Mouse (Mus musculus) erythroid progenitor cell, adult 5-6 weeks (primary cell): ENCODE measurements around the gene Mlf1. TPM values are rescaled to one million over a fixed set of nuclear protein-coding genes. Genes with fewer than 3 reads are reported as not detected.

ENCODE experiments used
- ATAC-seq: replicated peaks from 2 replicates; pipeline ENCODE4 v1.8.0; 2016; ENCODE audit warnings: moderate number of reproducible peaks, mild to moderate bottlenecking, moderate TSS enrichment, inconsistent platforms; ENCODE audit not compliant: poor library complexity, low FRiP score, severe bottlenecking
- total RNA-seq, 2 experiments: library from RNA; stranded (forward) in 1 of 2; stranded (reverse) in 1 of 2; fragments of 150-400 nt in 1 of 2; fragments of 186-747, 209-891 nt in 1 of 2; gene quantifications; 2 replicates each; pipeline versions ENCODE4 v1.2.3 to v1.2.4; 2015 to 2017; ENCODE audit warnings: low replicate concordance in 2 of 2

Gene Mlf1
- total RNA-seq, 2 experiments from 2014 or later: not detected

- peak; percentile 95 for ATAC-seq
These were observed 56.1 kb downstream of the Mlf1 start, which contains the start of gene Gfm1 for GRCm38 (mm10) chr3:67429999-67430380. TSS of gene Gfm1 (plus strand) at chr3:67430096.

GRCm38 (mm10) chr3:67434011-67434410 is 60.1 kb downstream of the Mlf1 start:
- no peak for ATAC-seq

- ATAC-seq: no peak
These were observed 73.2 kb downstream of the Mlf1 start for GRCm38 (mm10) chr3:67447143-67447542.

Other genes with a start within 250 kb of the Mlf1 start
- not detected in 2 replicates for gene Gm17402, start 1.1 kb downstream of the Mlf1 start, total RNA-seq (2015; ENCODE audit: low replicate concordance)
- not detected in 2 replicates for gene Gm17402, start 1.1 kb downstream of the Mlf1 start, total RNA-seq (2017; ENCODE audit: low replicate concordance)
- gene Gfm1, start 56.0 kb downstream of the Mlf1 start, total RNA-seq (2015; ENCODE audit: low replicate concordance): 10.5 and 13.4 TPM in 2 replicates
- 23.8 and 24.6 TPM in 2 replicates for gene Gfm1, start 56.0 kb downstream of the Mlf1 start, total RNA-seq (2017; ENCODE audit: low replicate concordance)
- gene Lxn, start 89.8 kb downstream of the Mlf1 start, total RNA-seq (2015; ENCODE audit: low replicate concordance): 6.8 and 8.8 TPM in 2 replicates
- 0.38 and 1.8 TPM in 2 replicates for gene Lxn, start 89.8 kb downstream of the Mlf1 start, total RNA-seq (2017; ENCODE audit: low replicate concordance)
- gene Rarres1, start 141.4 kb downstream of the Mlf1 start, total RNA-seq (2015; ENCODE audit: low replicate concordance): not detected in 2 replicates
- not detected in 2 replicates for gene Rarres1, start 141.4 kb downstream of the Mlf1 start, total RNA-seq (2017; ENCODE audit: low replicate concordance)
- 19.5 and 23.1 TPM in 2 replicates for gene Mfsd1, start 208.6 kb downstream of the Mlf1 start, total RNA-seq (2015; ENCODE audit: low replicate concordance)
- gene Mfsd1, start 208.6 kb downstream of the Mlf1 start, total RNA-seq (2017; ENCODE audit: low replicate concordance): 42.1 and 46.1 TPM in 2 replicates